Mouse (Mus musculus): ENCODE measurements around the gene Ndufaf1.

Ndufaf1 gene

DNA sequence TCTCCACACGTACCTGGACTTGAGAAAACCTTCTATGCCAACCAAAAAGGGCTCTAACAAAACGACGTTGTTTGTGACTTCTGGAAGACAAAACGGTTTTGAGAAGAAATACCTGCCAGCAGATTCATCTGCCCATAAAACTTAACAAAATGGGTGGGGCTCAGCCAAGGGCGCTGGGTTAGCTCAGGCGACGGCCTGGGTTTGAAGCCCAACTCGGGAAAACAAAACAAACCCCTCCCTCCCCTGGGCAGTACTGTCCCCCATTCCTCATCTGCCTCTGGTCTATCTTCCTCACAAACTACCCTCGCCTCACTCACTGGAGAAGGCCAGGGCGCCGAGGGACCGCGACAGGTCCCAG is 44.8 kb downstream of the Ndufaf1 start:
- DNase-seq (ENCODE audit: low spot score), result peak; percentile 64

GRCm38 (mm10) chr2:119607023-119607422 is 55.6 kb downstream of the Ndufaf1 start:
- DNase-seq (ENCODE audit: low spot score), result no peak
